Mouse (Mus musculus): ENCODE data around the gene Capn13. TPM values are rescaled to one million over a fixed set of nuclear protein-coding genes. Genes with fewer than 3 reads are reported as not detected.
A peak's percentile ranks its signal among the peaks of the same experiment; 100 is the strongest.
"Not testable (repeated sequence)": the region's sequence is repeated elsewhere in the genome, so short reads cannot be mapped to it uniquely, and the experiment has no call there.

Gene Capn13
- polyA plus RNA-seq, 2 experiments from 2014 or later = not detected

DNA sequence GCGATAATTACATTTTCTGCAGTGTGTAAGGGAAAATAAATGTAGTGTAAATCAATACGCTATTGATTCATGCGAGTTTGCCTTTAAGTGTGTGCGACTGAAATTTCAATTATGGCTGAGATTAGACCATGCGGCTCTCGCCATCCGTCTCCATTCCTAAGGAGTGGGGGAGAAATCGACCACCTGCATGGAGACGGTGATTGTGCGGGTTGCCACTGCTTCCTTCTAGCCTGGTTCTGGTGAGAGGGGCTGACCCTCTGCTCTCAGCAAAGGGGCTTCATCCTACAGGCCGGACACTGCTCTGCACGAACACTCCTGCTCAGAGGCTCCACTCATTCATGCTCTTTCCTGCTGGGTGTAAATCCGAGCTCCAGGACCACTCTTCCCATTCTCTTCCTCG is 58.0 kb downstream of the Capn13 start:
- ATAC-seq = no peak

DNA sequence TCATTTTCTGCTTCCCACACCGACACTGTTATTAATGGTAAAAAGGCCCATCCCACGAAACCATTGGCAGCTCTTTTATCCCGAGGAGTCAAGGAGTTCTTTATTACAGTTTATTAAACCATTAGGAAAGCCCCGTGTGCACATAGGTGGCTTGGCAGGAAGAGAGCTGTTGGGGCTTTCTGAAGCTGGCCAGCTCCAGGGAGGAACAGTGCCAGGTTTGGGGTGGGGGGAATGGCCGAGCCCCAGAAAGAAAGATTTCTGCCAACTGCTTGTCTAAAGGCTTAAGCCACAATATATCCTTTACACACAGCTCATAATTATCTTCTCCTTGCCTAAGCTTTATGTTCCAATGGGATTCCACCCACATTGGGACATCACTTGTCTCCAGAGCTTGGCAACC is 71.6 kb downstream of the Capn13 start:
- ATAC-seq = no peak

DNA sequence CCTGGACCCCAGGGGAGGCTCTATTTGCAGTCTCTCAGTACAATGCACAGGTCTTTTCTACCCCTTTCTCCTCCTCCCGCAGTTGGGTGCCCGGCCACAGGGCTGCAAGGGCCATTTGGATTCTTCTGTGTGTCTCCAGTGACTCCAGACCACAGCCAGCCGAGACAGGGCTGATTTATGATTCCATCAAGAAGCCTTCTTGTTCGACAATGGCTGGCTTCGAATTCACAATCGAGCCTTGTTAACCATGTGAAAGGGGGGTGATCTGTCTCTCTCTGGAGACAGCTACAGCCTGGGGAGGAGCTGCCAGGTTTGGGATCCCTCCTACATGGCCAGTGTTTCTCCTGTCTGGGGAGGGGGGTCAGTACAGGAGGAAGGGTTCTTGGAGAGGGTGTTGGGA is 75.4 kb downstream of the Capn13 start:
- ATAC-seq = no peak

DNA sequence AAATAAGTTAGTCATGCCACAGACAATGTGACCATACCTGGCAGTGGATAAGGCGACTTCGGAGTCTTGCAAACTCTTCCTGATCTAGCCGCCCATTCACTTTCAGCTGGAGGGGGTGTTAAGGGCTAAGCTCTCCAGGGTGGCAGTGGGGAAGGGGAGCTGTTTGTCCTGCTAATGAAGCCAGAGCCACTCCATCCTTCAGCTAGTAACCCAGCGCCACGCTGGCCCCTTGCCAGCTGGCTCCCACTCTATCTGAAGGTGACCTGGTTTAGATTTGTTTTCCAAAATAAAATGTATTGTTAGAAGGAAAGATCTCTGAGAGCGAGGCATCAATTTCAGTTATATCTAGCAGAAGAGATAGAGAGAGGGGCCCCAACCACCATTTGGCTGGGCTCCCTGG is 75.9 kb downstream of the Capn13 start:
- ATAC-seq = no peak

DNA sequence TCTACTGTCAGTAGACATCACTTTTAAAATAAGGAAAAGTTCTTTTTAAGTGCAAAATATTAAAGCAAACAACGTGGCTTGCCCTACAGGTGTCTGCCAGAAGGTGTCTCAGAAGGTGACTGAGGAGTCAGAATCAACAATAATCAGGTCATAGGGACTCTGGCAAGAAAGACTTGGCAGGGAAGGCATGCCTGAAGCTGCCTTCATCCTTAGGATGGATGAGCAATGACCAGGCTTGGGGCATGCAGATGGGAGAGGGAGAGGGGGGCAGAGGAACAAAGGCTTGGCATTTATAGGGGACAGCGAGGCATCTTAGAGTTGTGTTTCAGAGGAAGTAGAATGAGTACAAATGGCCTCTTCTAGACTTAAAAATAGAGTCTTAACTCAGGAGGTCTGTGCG is 76.7 kb downstream of the Capn13 start:
- no peak for ATAC-seq

DNA sequence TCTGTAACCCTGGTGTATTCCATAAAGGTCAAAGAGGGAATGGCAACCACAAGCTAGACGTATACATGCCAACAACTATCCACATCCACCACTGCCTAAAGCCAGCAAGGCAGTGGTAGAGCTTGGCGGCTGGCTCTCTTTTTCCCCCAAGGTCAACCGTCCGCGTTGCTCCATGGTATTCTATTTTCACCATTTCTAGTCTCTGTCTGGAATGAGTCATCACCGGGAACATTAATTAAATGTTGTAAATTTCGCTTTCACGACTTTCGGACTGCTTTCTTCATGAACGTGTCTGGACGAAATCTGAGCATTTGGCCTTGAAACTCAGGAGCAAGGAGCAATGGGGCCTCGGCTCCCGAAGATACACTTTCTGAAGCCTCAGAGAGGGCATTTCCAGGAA is 85.9 kb downstream of the Capn13 start:
- ATAC-seq = no peak

DNA sequence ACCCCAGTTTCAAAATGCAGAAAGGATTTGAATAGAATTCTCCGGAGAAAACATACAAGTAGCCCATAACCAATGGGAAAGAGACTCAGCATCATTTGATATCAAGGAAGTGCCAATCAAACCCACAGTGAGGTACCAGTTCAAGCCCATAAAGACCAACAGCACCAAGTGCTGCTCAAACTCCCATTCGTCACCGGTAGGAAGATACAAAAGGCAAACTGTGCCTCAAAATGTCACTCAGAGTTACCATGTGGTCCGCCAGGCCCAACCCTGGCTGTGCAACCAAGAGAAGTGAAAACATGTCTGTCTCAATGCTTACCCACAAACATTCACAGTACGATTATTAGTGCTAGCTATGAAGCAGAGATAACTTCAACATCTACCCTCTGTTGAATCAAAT is 89.2 kb downstream of the Capn13 start:
- no peak for ATAC-seq

DNA sequence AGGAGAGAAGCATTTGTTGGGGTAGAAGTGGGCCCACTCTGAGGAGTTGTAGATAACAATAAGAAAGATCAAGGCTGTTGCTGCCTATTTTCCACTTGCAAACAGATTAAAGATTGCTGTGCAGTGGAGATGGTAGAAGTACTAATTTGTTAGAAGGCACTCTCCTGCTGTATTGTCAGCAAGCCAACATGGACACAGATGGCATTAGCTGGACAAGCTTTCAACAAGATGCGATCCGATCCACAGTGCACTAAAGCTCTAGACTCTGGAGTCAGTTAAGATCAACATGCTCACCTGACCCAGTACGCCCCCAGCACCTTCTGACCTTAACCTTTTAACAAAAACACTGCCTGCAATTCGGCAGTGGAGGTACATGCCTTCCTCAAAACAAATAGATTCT is 92.0 kb downstream of the Capn13 start:
- no peak for ATAC-seq

DNA sequence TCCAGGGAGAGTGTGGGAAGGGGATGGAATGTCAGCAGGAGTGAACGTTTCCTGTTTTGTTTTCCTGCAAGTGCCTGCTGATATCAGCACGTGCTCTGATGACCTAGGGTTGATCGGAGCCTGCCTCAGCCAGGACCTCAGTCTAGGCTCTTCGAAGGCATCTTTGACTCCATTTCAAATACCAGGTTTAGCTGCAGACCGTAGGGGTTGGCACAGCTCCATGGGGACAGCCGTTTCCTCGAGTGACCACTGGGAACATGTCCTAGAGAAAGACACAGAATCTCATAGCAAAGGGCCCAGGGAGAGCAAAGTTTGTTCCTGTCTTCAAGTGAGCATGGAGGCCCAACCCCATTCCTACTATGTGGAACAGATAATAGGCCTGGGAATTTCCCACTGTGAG is 94.0 kb downstream of the Capn13 start:
- ATAC-seq = no peak

DNA sequence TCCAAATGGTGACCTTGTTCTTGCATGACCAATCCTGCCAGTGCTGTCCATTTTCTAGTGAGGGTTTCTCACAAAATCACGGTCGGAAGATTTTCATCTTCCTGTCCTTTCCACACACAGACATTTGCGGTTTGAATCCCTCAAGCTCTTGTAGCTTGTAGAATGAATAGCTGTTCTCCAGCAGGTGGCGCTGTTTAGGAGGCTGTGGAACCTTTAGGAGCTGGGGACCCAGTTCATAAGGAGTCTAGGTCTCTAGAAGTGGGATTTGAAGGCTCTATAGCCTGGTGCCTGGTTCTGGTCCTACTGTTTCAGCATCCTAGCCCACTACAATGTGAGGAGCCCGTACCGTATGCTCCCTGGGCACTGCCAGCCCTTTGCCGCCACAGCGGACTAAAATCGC is 95.0 kb downstream of the Capn13 start:
- ATAC-seq = no peak

DNA sequence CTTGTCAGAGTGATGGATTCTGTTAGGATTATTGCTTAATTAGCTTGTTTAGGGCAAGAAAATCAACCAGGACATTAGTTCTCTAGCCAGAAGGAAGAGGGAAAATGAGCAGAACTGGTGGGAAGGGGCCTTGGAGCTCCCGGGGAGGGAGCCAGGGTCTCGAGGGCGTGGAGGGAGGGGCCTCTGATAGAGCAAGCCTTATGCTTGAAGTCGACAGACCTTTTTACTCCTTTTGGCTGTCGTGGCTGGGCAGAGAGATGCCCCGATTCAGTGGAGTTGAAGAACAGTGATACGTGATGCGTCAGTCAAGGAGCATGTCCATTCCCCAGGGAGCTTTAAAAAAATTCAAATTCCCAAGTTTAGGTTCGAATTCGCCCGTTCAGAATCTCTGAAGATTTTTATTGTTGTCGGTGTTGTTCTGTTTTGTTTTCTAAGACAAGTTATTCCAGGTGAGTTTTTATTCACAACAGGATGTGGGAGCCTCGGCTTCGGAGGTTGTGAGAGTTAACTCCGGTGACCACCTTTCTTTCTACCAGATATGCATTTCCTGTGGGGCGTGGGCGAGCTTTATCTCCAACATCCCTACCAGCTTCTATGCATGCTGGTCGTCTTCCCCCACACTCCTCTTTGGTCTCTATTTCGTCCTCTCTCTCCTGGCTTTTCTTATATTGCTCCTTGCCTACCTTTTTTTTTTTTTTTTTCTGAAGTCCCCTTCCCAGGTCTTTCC is 96.4 kb downstream of the Capn13 start:
- ATAC-seq = peak; percentile 11

DNA sequence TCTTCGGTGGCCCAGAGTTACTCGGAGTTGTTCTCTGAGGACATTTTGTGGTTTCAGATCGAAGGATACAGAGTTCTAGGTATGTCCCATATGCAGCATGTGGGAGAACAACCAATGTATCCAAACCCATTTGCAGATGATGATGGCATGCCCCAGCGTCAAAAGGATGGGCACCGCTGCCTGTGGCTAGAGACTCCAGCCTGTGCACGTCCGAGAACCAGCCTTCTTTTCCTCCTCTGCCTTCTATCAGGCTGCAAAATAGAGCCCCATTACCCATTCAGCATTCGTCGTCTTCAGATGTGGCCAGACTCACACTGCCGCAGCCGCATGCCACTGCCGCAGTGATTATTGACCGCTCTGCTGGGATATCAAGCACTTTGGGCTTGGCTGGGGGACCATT is 97.0 kb downstream of the Capn13 start:
- ATAC-seq = no peak

DNA sequence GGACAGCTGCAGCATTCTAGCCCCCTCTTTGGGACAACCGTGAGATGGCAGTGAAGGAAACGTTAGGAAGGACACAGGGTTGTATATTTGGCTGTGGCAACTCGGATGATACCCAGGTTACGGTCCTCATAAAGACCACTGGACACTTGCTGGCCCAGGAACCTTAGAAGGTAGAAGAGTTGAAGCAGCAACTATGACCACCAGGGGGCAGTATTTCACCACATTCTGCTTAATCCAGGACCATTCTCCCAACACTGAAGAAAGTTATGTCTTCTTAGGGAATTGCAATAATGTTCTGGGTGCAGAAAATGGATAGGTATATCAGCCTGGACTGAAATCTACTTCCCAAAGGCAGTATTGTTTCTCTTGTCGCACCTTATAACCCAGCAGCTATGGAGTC is 97.4 kb downstream of the Capn13 start:
- ATAC-seq = no peak

DNA sequence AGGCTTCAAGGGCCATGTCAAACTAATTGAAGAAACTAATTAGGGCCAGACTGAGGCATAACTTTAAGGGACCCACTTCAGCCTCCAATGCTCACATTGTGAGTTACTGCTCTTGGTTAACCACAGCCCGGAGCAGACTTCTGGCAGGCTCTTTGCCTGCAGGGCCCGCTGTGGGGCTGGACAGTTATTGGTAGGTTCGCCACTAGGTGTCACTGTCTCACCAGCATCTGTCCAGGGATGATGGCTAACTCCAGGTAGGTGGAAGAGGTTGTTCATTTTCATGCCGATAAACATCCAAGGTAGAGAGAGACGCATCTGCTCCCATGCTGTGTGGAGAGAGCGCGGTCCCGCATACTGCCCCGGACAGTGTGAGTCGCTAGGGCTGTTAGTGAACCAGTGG is 98.6 kb downstream of the Capn13 start:
- peak; percentile 85 for ATAC-seq

DNA sequence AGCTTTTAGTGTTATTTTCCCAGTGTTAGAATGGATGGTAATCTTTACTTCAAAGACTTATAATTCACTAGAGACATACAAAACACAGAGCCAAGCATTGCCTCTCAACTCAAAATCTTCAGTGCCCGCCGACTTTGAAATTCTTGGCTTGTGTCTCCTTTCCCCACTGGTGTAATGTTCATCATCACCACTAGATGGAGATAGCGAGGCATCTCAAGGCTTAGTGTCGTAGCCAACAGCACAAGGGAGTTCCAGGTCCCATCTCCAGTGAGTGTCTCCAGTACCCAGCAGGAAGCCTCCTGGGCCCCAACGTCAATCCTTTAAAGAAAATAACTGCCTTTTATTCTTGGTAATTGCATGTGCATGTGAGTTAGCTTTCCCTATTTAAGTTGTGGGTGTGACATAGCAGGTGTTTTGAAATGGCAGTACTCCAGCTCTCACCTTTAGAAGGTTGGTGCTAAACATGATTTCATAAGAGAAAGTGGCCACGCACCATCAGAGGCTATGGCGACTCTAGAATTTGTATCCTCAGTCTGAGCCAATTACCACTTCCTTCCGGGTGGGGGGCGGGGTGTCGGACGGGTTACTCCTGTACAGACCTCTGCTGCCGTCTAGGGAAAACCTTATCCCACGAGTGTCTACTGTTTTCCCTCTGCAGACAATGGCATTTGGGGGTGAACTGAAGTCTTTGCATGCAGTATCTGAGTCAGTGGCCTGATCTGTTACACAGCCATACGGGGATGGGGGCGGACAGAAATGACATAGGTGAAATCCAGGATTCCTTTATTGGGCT is 99.2 kb downstream of the Capn13 start:
- ATAC-seq = peak; percentile 64

DNA sequence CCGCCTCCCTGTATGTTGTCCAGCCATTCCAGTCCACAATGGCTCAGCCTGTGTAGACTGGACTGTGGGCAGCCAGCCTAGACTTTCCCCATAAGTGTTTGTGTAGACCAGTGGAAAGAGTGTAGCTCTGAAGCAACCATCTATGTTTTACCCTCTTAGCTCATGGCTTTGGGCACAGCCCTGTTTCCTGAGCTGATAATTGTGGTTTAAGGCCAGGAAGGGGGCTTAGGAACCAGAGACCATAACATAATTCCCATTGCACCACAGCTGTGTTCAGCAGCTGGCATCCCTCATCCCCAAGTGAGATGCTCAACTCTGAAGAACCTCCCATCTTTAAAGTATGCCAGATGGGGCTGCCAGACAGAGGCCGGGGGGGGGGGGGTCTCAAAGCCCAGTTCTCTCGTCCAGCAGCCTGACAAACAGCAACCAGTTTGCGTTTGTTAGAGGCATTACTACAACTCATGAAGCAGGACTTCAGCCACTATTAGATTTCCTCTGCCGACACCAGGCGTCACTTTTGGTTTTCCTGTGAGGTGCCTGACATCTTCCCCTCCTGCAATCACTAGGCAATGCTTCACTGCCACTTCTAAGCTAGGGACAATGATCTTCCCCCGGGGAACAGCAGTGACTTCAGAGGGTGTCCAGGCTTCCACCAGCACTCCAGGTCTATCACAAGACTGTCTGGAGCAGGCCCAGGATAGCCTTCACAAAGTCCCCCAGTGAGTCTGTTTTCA is 100.4 kb downstream of the Capn13 start:
- no peak for ATAC-seq

DNA sequence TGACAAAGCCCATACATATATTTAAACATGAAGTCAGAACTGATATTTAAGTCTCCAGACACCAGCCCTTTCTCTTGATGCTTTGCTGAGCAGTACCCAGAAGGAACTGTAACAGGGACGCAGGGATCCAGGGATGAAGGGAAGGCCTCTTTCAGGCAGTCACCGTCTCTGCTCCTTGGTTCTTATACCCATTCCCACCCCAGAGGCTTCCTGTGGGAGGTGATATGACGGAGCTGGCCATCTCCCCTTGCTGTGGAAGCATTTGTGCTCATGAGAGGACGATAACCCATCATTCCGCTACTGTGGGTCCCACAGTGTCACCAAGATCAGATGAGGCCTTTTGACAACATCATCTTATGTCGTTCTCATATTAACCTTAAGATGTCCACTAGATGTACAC is 101.7 kb downstream of the Capn13 start:
- ATAC-seq = no peak

DNA sequence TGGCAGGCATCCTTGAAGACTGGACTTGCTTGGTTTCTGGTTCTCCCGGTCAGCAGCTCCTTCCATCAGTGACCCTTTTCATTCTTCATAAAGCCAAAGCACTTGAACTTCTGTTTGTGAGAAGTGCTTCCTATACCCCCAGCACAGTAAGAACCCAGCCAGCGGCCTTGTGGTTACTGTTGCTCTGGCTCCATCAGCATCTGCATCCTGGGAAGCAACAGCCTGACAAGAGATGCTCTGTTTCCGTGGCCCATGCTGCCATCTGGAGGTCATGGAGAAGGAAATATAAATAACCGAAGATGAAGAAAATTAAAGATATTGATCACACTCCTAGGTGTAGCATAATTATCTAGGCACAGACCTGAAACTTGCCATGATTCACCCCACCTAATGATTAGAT is 103.8 kb downstream of the Capn13 start:
- no peak for ATAC-seq

DNA sequence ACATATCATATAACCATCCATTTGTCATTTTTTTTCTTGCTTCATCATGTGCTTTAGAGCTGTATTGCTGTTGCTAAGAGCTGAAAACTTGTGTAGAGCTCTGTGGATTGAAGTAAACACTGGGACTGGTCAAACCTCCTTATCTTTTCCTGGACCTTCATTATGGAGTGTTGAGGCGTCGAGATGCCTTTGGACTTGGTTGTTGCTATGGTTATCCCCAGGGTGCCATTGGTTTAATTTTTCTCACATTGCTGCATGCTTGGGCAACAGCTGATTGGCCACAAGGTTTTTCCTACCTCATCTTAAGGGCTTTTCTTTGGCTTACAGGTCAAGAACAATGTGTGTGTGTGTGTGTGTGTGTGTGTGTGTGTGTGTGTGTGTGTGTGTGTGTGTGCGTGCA is 107.4 kb downstream of the Capn13 start:
- ATAC-seq = no peak

DNA sequence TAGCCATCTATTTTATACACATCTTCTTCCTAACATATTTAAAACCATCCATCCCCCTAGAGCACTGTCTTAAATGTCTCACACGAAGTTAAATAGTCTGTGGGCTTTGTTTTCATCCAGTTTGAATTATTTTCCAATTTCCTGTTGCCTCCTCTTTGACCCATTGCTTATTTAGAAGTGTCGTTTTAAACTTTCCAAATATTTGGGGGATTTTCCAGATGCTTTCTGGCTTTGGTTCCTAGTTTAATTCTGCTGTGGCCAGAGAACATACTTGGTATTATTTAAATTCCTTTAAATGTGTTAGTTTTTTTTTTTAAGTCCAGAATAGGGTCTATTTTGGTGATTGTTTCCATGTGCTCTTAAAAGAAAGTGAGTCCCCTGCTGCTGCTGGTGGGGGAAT is 116.4 kb downstream of the Capn13 start:
- ATAC-seq = no peak

DNA sequence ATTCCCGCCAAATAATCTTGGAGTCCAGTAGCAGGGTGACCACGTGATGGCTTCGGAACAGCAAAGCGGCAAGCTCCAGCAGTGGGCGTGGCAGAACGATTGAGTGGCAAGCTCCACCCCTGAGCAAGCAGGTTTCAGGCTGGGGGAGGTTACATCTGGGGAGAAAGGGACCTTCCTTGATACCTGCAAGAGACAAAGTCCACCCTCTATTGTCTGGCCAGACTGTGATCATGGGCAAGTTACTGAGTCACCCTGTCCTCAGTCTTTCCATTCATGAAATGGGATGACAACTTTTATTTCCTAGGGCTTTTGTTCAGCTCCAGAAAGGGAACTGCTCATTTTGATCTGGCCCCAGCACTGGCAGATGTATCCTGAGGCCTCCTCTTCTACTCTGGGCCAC is 118.0 kb downstream of the Capn13 start:
- ATAC-seq = not testable (repeated sequence)

DNA sequence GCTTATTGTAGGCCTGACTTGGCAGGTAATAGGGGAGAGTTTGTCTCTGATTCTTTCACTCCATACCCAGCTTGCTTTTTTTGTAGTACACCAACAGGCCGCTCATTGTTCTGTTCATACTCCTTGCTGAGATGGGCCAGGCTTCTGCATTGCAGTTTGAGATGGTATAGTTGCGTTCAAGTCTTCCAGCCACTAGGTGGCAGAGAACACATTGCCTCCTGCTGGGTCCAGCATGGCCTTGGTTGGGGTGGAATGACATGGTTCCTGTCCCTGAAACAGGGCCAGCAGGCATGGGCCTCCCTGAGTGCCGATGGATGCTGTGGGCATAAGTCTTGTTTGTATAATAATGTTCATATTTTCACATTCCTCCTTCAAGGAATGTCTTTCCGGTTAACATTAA is 122.9 kb downstream of the Capn13 start:
- ATAC-seq = no peak

DNA sequence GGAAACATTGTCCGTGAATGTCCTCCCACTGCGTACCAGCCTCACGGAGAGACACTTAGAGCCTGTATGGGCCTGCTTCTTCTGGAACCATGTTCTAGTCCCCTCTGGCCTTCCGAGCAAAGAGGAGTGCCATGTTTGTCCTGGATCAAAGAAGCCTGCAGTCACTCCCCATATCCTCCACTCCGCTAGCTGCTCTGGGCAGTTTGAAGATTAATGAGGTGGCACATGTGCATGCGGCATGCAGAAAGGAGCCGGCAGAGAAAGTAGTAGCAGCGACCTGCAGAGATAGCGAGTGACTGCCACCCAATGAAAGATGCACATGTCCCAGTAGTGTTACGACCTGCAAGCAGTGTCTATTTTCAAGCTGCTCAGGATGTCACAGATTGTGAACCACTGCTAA is 125.6 kb downstream of the Capn13 start:
- ATAC-seq = no peak

DNA sequence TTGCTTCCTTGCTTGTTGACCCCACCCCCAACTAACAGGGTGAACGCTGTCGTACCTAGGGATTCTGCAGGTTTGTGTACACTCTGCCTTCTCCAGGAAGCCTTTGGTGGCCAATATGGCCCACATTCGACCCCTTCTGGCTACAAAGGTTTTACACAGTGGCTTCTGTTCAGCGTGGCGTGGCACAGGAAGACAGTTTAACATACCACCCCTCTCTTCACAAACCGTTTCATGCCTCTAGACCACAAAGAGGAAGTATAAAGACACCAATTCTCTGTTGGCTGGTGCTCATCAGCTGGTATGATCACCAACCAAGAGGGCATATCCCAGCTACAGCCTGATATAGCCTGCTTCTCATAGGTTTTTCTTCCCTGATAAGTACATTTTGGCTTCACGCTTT is 126.9 kb downstream of the Capn13 start:
- ATAC-seq = peak; percentile 56
